Mouse (Mus musculus) midbrain, embryonic 15.5 days (tissue): ENCODE data around the gene Rabgap1l. TPM values are rescaled to one million over a fixed set of nuclear protein-coding genes. Genes with fewer than 3 reads are reported as not detected.
"Not testable (repeated sequence)": the region's sequence is repeated elsewhere in the genome, so short reads cannot be mapped to it uniquely, and the experiment has no call there.

Source experiments
- ATAC-seq: fragments of 200-750 bp; cut with Nextera tagmentation; replicated peaks from 2 replicates; pipeline ENCODE4 v1.8.0; 2017; ENCODE audit warnings: moderate TSS enrichment
- H3K27ac ChIP-seq: fragments of 300-500 bp; sonication (generic); 2 replicates; pipeline ENCODE4 v1.5.1; 2015; ENCODE audit warnings: mild to moderate bottlenecking, inconsistent platforms
- H3K27me3 ChIP-seq: fragments of 300-500 bp; sonication (generic); replicated peaks from 2 replicates; pipeline ENCODE4 v1.6.1; 2015; ENCODE audit warnings: inconsistent platforms
- H3K36me3 ChIP-seq: fragments of 300-500 bp; sonication (generic); replicated peaks from 2 replicates; pipeline ENCODE4 v1.6.1; 2015; ENCODE audit warnings: inconsistent platforms
- H3K4me1 ChIP-seq: fragments of 300-500 bp; sonication (generic); 2 replicates; pipeline ENCODE4 v1.6.1; 2015; ENCODE audit warnings: inconsistent platforms
- H3K4me2 ChIP-seq: fragments of 300-500 bp; sonication (generic); 2 replicates; pipeline ENCODE4 v1.6.1; 2015; ENCODE audit warnings: inconsistent platforms, mild to moderate bottlenecking, moderate library complexity
- H3K4me3 ChIP-seq: fragments of 300-500 bp; sonication (generic); 2 replicates; pipeline ENCODE4 v1.5.1; 2015; ENCODE audit warnings: mild to moderate bottlenecking, inconsistent platforms
- H3K9ac ChIP-seq: fragments of 300-500 bp; sonication (generic); 2 replicates; pipeline ENCODE4 v1.6.1; 2015; ENCODE audit warnings: mild to moderate bottlenecking, inconsistent platforms
- H3K9me3 ChIP-seq: fragments of 300-500 bp; sonication (generic); 2 replicates; pipeline ENCODE4 v1.6.1; 2016; ENCODE audit warnings: inconsistent platforms
- WGBS: fragments of 180-500 bp; shearing (Covaris S2); methylation state at CpG from one replicate; pipeline ENCODE4 v1.1.7; 2015; ENCODE audit warnings: mixed read lengths; 5-methylcytosine and 5-hydroxymethylcytosine counted together
- polyA plus RNA-seq: library from polyadenylated mRNA; unstranded; fragments of >200 nt; fragmentation: Nextera tagmentation; extraction: Ambion mirVana; gene quantifications from 2 replicates; pipeline ENCODE4 v1.2.1, GENCODE M21; 2015

Gene Rabgap1l
- polyA plus RNA-seq, 1 experiment from 2014 or later: 38.3 TPM

DNA sequence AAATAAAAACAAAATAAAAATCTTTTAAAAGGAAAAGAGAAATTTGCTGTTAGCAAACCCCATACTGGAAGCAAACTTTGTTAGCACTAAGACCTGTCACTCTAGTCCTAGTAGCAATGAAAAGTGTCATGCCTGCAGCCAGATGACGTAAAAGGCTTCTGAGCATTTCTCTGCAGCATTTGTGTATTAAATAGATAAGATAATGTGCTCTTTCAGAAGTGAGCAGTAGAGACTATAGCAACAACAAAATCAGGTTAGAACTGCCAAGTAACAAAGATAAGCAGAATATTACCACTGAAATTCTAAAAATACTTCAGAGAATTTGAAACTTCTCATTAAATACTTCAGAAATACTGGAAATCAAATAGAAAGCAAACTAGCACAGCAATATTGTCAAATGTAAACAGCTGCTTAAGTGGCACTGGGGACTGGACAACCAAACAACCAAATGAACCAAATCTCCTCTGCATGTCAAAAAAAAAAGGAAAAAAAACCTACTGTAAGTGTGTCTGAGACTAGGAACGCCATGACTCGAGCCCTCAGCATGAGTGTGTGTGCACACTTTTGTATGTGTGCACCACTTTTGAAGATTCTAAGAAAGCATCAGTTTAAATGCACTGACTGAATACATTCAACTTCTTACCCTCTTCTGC is 111.5 kb downstream of the Rabgap1l start:
- no peak overlapping the region for H3K4me2 ChIP-seq
- H3K9me3 ChIP-seq: no peaks in the 10 kb centered on the region
- H3K36me3 ChIP-seq: no peaks in the 10 kb centered on the region
- no peak overlapping the region for H3K9ac ChIP-seq
- no peaks in the 10 kb centered on the region for H3K27me3 ChIP-seq
- H3K4me1 ChIP-seq: no peaks in the 10 kb centered on the region
- ATAC-seq: no peak
- H3K27ac ChIP-seq: no peak overlapping the region
- H3K4me3 ChIP-seq: no peak overlapping the region
- 88% methylated on average over 3 of the region's 3 CpGs for WGBS

DNA sequence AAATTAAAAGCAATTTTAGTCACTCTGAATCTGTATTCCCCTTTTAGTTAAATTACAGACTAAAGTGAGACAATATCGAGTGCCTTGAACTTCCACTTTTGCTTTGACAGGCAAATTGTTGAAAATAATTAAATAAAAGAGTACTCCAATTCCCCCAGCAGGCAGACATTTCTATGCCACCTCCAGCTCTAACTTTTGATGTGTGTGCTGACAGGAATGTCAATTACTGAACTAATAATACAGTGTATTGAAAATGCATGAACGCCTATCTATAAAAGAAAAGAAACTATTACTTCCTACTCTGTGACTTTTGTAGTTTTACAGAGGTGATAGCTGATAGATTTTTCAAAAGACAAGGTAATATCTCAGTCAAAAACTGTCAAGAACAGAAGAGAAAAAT is 118.2 kb downstream of the Rabgap1l start:
- Histone ChIP-seq H3K4me3 (no peak overlapping the region), H3K27me3 (no peaks in the 10 kb centered on the region), H3K36me3 (no peaks in the 10 kb centered on the region), H3K27ac (no peak overlapping the region), H3K4me1 (no peaks in the 10 kb centered on the region), H3K9ac (no peak overlapping the region), H3K4me2 (no peak overlapping the region), H3K9me3 (no peaks in the 10 kb centered on the region)
- 68% methylated on average over 2 of the region's 2 CpGs for WGBS
- ATAC-seq: no peak

DNA sequence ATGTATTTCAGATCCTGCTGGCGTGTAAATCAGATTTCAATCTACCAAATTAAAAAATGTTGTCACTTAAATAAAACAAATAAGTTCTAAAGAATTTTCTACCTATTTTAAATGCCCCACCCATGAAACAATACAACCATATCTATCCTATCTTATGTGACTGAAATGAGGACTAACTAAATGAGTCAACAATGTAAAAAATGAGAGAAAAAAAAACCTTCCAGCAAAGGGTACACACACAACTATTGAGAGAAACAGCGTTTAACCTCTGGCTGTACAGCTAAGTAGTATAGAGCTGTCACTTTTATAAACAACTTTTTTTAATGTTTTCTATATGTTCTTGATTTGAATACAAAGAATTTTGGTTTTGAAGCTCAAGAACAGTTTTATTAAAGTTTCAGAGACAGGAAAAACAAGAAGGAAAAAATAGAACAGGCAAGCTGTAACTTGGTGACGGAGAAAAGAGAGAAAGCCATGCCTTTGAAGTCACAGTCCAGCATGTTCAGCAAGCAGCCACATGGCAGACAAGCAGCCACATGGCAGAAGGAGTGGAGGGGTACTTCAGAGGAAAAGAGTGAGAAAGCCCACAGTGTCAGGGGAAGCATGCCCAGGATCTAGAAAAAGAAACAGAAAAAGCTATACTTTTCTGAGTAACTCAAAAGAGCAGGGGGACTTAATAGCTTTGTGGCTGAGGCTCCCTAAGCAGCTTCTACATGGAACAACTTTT is 120.8 kb downstream of the Rabgap1l start:
- Histone ChIP-seq H3K36me3 (no peaks in the 10 kb centered on the region), H3K9me3 (no peaks in the 10 kb centered on the region), H3K27me3 (no peaks in the 10 kb centered on the region), H3K4me2 (no peak overlapping the region), H3K9ac (no peak overlapping the region), H3K4me3 (no peak overlapping the region), H3K27ac (no peak overlapping the region), H3K4me1 (no peaks in the 10 kb centered on the region)
- 75% methylated on average over 3 of the region's 3 CpGs for WGBS
- no peak for ATAC-seq

- no peaks in the 10 kb centered on the region for H3K36me3 ChIP-seq
- no peaks in the 10 kb centered on the region for H3K27me3 ChIP-seq
- H3K4me1 ChIP-seq: no peaks in the 10 kb centered on the region
- ATAC-seq: no peak
- 78% methylated on average over 2 of the region's 2 CpGs for WGBS
- no peak overlapping the region for H3K4me3 ChIP-seq
- H3K9me3 ChIP-seq: no peaks in the 10 kb centered on the region
- H3K4me2 ChIP-seq: no peak overlapping the region
- no peak overlapping the region for H3K27ac ChIP-seq
- H3K9ac ChIP-seq: no peak overlapping the region
These were observed 137.1 kb downstream of the Rabgap1l start for GRCm38 (mm10) chr1:160655806-160656470.

- H3K27me3 ChIP-seq: no peaks in the 10 kb centered on the region
- WGBS: 43% methylated on average over 3 of the region's 3 CpGs
These were observed 141.3 kb downstream of the Rabgap1l start for GRCm38 (mm10) chr1:160651691-160652090.

GRCm38 (mm10) chr1:160645416-160645815 is 147.6 kb downstream of the Rabgap1l start:
- Histone ChIP-seq H3K4me1 (no peaks in the 10 kb centered on the region), H3K4me3 (no peak overlapping the region), H3K9ac (no peak overlapping the region), H3K9me3 (no peaks in the 10 kb centered on the region), H3K27ac (no peak overlapping the region), H3K4me2 (no peak overlapping the region), H3K27me3 (no peaks in the 10 kb centered on the region), H3K36me3 (no peaks in the 10 kb centered on the region)
- WGBS: 98% methylated on average over 3 of the region's 3 CpGs
- ATAC-seq: no peak

More at GRCm38 (mm10) chr1:160651691-160652090, 141.3 kb downstream of the Rabgap1l start:
- no peaks in the 10 kb centered on the region for H3K9me3 ChIP-seq
- H3K4me2 ChIP-seq: no peak overlapping the region
- no peak overlapping the region for H3K9ac ChIP-seq
- ATAC-seq: no peak
- H3K4me1 ChIP-seq: no peaks in the 10 kb centered on the region
- no peaks in the 10 kb centered on the region for H3K36me3 ChIP-seq
- no peak overlapping the region for H3K4me3 ChIP-seq
- no peak overlapping the region for H3K27ac ChIP-seq

- no peak overlapping the region for H3K9ac ChIP-seq
- no peak overlapping the region for H3K4me3 ChIP-seq
- no peak for ATAC-seq
- H3K27ac ChIP-seq: no peak overlapping the region
- 93% methylated on average over 12 of the region's 12 CpGs for WGBS
- no peaks in the 10 kb centered on the region for H3K9me3 ChIP-seq
- H3K4me2 ChIP-seq: no peak overlapping the region
- no peaks in the 10 kb centered on the region for H3K36me3 ChIP-seq
- H3K4me1 ChIP-seq: no peaks in the 10 kb centered on the region
- H3K27me3 ChIP-seq: no peaks in the 10 kb centered on the region
These were observed 164.6 kb downstream of the Rabgap1l start for GRCm38 (mm10) chr1:160628213-160628932.

DNA sequence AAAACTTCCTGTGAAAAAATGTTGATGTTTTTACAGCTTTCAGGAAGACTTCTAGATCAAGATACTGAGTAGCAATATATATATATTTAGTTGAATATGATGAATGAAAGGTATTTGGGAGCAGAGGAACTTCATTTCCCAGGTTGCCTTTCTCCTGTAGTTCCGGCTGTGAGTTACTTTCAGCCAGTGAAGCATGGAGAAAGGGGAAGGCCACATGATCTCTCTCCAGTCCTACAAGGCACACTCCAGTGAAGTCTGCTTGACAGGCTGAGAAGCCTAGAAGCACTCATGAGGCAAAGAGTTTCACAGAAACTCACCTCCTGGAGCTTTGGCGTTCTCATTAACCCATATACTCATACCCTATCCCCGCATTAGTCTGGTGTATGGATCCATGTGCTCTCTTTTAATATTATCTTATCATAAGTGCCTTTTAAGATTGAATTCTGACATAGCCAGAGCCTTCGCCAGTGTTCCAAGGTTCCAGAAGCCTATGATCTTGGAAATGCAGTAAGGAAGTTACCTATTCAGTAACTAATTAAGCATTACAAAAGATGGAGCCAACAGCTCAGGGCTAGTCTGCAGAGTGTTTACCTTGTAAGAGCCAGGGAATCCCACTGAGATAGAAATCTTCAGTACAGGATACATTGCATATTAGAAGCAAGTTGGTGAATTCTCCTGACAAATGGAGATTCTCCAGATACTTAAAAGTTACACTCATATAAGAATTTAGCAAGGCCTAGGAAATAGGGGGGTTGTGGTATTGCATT is 168.5 kb downstream of the Rabgap1l start:
- not testable (repeated sequence) for H3K4me2 ChIP-seq, H3K9me3 ChIP-seq, H3K4me1 ChIP-seq, ATAC-seq, H3K4me3 ChIP-seq, H3K27ac ChIP-seq, H3K36me3 ChIP-seq, H3K27me3 ChIP-seq, H3K9ac ChIP-seq
- 73% methylated on average over 4 of the region's 4 CpGs for WGBS

- no peak overlapping the region for H3K4me3 ChIP-seq
- no peaks in the 10 kb centered on the region for H3K4me1 ChIP-seq
- no peaks in the 10 kb centered on the region for H3K36me3 ChIP-seq
- WGBS: 84% methylated on average over 2 of the region's 2 CpGs
- no peak overlapping the region for H3K4me2 ChIP-seq
- no peak overlapping the region for H3K27ac ChIP-seq
- ATAC-seq: no peak
- H3K9ac ChIP-seq: no peak overlapping the region
- no peaks in the 10 kb centered on the region for H3K27me3 ChIP-seq
- H3K9me3 ChIP-seq: no peaks in the 10 kb centered on the region
These were observed 174.8 kb downstream of the Rabgap1l start for GRCm38 (mm10) chr1:160618201-160618600.

DNA sequence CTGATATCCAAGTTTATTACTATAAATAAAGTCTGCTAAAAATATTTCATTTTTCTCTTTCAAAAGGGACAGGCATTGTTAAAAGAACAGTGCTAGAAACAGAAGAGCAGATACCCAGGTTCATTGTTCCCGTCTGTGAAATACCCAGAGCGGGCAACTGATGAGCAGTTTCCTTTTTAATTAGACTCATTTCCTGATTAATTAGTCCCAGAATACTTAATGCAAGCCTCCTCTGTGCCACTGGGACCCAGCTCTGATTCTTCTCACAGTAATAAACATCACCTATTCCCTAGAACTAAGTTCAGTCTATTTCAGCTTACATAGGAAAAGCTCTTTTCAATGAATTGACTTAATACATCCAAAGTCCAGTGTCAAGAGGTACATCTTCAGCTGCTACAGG is 186.6 kb downstream of the Rabgap1l start:
- Histone ChIP-seq H3K27ac (no peak overlapping the region), H3K4me1 (no peaks in the 10 kb centered on the region), H3K36me3 (no peaks in the 10 kb centered on the region), H3K27me3 (no peaks in the 10 kb centered on the region), H3K9me3 (no peaks in the 10 kb centered on the region), H3K4me3 (no peak overlapping the region), H3K4me2 (no peak overlapping the region), H3K9ac (no peak overlapping the region)
- WGBS: 66% methylated on average over 2 of the region's 2 CpGs
- no peak for ATAC-seq

DNA sequence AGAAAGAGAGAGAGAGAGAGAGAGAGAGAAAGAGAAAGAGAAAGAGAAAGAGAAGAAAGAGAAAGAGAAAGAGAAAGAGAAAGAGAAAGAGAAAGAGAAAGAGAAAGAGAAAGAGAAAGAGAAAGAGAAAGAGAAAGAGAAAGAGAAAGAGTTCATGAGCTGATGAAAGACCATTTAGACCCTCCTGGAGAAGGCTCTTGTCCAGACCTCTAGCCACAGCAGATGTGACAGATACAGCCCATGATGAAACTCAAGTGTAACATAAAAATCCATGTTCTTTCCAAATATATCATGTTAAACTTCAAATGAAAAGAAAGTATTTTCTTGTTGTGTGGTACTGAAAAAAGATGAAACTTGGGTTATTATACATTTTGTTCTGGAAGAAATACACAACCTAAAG is 189.7 kb downstream of the Rabgap1l start:
- H3K4me2 ChIP-seq, ATAC-seq, H3K4me3 ChIP-seq, H3K9me3 ChIP-seq, H3K4me1 ChIP-seq, H3K27me3 ChIP-seq, H3K36me3 ChIP-seq, H3K27ac ChIP-seq, H3K9ac ChIP-seq: not testable (repeated sequence)

GRCm38 (mm10) chr1:160597369-160597768 is 195.6 kb downstream of the Rabgap1l start:
- Histone ChIP-seq H3K36me3 (no peaks in the 10 kb centered on the region), H3K27ac (no peak overlapping the region), H3K9me3 (no peaks in the 10 kb centered on the region), H3K4me2 (no peak overlapping the region), H3K4me3 (no peak overlapping the region), H3K27me3 (no peaks in the 10 kb centered on the region), H3K9ac (no peak overlapping the region), H3K4me1 (no peaks in the 10 kb centered on the region)
- 72% methylated on average over 1 of the region's 1 CpGs for WGBS
- ATAC-seq: no peak
